Mouse (Mus musculus): ENCODE measurements around the gene Chit1. TPM values are rescaled to one million over a fixed set of nuclear protein-coding genes. Genes with fewer than 3 reads are reported as not detected.

Gene Chit1
- polyA plus RNA-seq, 1 experiment, result 0.02 TPM

- TF ChIP-seq MAX (IDR thresholded peaks at IDR 0.05), result no peak
- TF ChIP-seq MYOD1 (IDR thresholded peaks at IDR 0.05; ENCODE audit: control insufficient read depth, insufficient read length, low read depth), result no peak
- no peak for TF ChIP-seq MYOG (IDR thresholded peaks at IDR 0.05; ENCODE audit: control insufficient read depth, extremely low read depth, insufficient read length)
- no peak for TF ChIP-seq CEBPB (IDR thresholded peaks at IDR 0.05; ENCODE audit: low read depth)
- no peaks in the 10 kb centered on the region for H3K79me2 ChIP-seq (ENCODE audit: control insufficient read depth, insufficient read depth)
These were observed 4.4 kb downstream of the Chit1 start for GRCm38 (mm10) chr1:134115424-134115823.

DNA sequence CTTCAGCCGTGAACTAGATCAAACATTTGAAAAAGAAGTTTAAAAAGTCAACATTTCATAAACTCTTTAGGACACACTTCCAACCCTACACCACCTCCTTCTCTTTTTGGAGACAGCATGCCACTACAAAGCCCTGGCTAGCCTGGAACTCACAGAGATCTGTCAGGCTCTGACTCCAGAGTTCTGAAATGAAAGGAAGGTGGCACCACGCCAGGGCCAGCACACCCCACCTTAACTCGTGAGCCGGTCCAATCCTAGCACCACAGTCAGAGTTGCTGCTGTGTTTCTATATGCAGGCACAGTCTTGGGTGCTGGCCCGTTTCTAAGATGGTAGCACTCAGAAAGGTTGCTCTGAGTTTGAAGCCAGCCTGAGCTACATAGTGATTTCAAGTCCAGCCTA is 6.1 kb downstream of the Chit1 start:
- Histone ChIP-seq H3K79me2 (ENCODE audit: control insufficient read depth, insufficient read depth) (no peaks in the 10 kb centered on the region), H3K36me3 (ENCODE audit: control insufficient read depth, insufficient read depth) (no peaks in the 10 kb centered on the region), H3K79me3 (ENCODE audit: low read depth) (no peaks in the 10 kb centered on the region), H3K4me3 (ENCODE audit: insufficient read depth, poor library complexity, severe bottlenecking) (no peak overlapping the region), H3K27me3 (ENCODE audit: control insufficient read depth, insufficient read depth, insufficient read length) (peaks cover 13% of the 10 kb centered on the region), H3ac (ENCODE audit: control insufficient read depth, insufficient read length, low read depth) (no peak overlapping the region)
- TF ChIP-seq CEBPB (IDR thresholded peaks at IDR 0.05; ENCODE audit: low read depth) (no peak), USF1 (IDR thresholded peaks at IDR 0.05; ENCODE audit: low read depth) (no peak), MYOG (IDR thresholded peaks at IDR 0.05; ENCODE audit: control insufficient read depth, extremely low read depth, insufficient read length) (no peak), MAX (IDR thresholded peaks at IDR 0.05) (no peak), FOSL1 (IDR thresholded peaks at IDR 0.05; ENCODE audit: insufficient read depth, low read length, poor library complexity, severe bottlenecking) (no peak), CTCF (IDR thresholded peaks at IDR 0.05; ENCODE audit: control insufficient read depth, insufficient read depth, insufficient read length) (no peak), MYOD1 (IDR thresholded peaks at IDR 0.05; ENCODE audit: control insufficient read depth, insufficient read length, low read depth) (no peak)

More at GRCm38 (mm10) chr1:134115424-134115823, 4.4 kb downstream of the Chit1 start:
- Histone ChIP-seq H3K79me3 (ENCODE audit: low read depth) (no peaks in the 10 kb centered on the region), H3K27me3 (ENCODE audit: control insufficient read depth, insufficient read depth, insufficient read length) (peaks cover 8% of the 10 kb centered on the region), H3K4me3 (ENCODE audit: insufficient read depth, poor library complexity, severe bottlenecking) (no peak overlapping the region), H3K36me3 (ENCODE audit: control insufficient read depth, insufficient read depth) (no peaks in the 10 kb centered on the region), H3ac (ENCODE audit: control insufficient read depth, insufficient read length, low read depth) (no peak overlapping the region)

- no peaks in the 10 kb centered on the region for H3K79me3 ChIP-seq (ENCODE audit: low read depth)
- peak; percentile 87 for TF ChIP-seq CTCF (IDR thresholded peaks at IDR 0.05; ENCODE audit: control insufficient read depth, insufficient read depth, insufficient read length)
- TF ChIP-seq USF1 (IDR thresholded peaks at IDR 0.05; ENCODE audit: low read depth), result no peak
- TF ChIP-seq MYOG (IDR thresholded peaks at IDR 0.05; ENCODE audit: control insufficient read depth, extremely low read depth, insufficient read length), result no peak
- TF ChIP-seq MAX (IDR thresholded peaks at IDR 0.05), result no peak
- TF ChIP-seq MYOD1 (IDR thresholded peaks at IDR 0.05; ENCODE audit: control insufficient read depth, insufficient read length, low read depth), result no peak
- no peak for TF ChIP-seq CEBPB (IDR thresholded peaks at IDR 0.05; ENCODE audit: low read depth)
- TF ChIP-seq FOSL1 (IDR thresholded peaks at IDR 0.05; ENCODE audit: insufficient read depth, low read length, poor library complexity, severe bottlenecking), result no peak
- peaks cover 5% of the 10 kb centered on the region for H3K27me3 ChIP-seq (ENCODE audit: control insufficient read depth, insufficient read depth, insufficient read length)
- no peaks in the 10 kb centered on the region for H3K36me3 ChIP-seq (ENCODE audit: control insufficient read depth, insufficient read depth)
- no peak overlapping the region for H3ac ChIP-seq (ENCODE audit: control insufficient read depth, insufficient read length, low read depth)
- H3K4me3 ChIP-seq (ENCODE audit: insufficient read depth, poor library complexity, severe bottlenecking), result no peak overlapping the region
- H3K79me2 ChIP-seq (ENCODE audit: control insufficient read depth, insufficient read depth), result no peaks in the 10 kb centered on the region
These were observed 9.1 kb downstream of the Chit1 start for GRCm38 (mm10) chr1:134120179-134120578.

DNA sequence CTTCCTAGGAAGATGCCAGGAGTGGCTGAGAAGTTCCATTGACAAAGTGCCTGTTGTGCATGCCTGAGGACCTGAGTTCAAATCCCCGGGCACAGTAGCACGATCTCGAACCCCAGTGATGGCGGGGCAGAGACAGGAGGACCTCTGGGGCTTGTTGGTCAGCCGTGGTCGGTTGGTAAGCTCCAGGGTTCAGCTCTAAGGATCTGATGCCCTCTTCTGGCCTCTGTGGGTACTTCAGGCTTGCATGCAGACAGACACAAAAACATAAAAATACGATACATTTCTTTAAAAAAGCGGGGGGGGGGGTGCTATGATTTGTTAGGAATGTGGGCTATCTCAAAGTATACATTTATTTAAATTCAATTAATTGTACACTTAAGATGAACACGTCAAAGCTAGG is 11.2 kb downstream of the Chit1 start:
- H3K36me3 ChIP-seq (ENCODE audit: control insufficient read depth, insufficient read depth), result no peaks in the 10 kb centered on the region
- H3K4me3 ChIP-seq (ENCODE audit: insufficient read depth, poor library complexity, severe bottlenecking), result no peak overlapping the region
- no peaks in the 10 kb centered on the region for H3K79me2 ChIP-seq (ENCODE audit: control insufficient read depth, insufficient read depth)
- TF ChIP-seq MYOG (IDR thresholded peaks at IDR 0.05; ENCODE audit: control insufficient read depth, extremely low read depth, insufficient read length) (no peak), CEBPB (IDR thresholded peaks at IDR 0.05; ENCODE audit: low read depth) (no peak), MAX (IDR thresholded peaks at IDR 0.05) (no peak), MYOD1 (IDR thresholded peaks at IDR 0.05; ENCODE audit: control insufficient read depth, insufficient read length, low read depth) (no peak), CTCF (IDR thresholded peaks at IDR 0.05; ENCODE audit: control insufficient read depth, insufficient read depth, insufficient read length) (peak; percentile 27), USF1 (IDR thresholded peaks at IDR 0.05; ENCODE audit: low read depth) (no peak), FOSL1 (IDR thresholded peaks at IDR 0.05; ENCODE audit: insufficient read depth, low read length, poor library complexity, severe bottlenecking) (no peak)
- H3K79me3 ChIP-seq (ENCODE audit: low read depth), result no peaks in the 10 kb centered on the region
- H3K27me3 ChIP-seq (ENCODE audit: control insufficient read depth, insufficient read depth, insufficient read length), result peaks cover 5% of the 10 kb centered on the region
- H3ac ChIP-seq (ENCODE audit: control insufficient read depth, insufficient read length, low read depth), result no peak overlapping the region

DNA sequence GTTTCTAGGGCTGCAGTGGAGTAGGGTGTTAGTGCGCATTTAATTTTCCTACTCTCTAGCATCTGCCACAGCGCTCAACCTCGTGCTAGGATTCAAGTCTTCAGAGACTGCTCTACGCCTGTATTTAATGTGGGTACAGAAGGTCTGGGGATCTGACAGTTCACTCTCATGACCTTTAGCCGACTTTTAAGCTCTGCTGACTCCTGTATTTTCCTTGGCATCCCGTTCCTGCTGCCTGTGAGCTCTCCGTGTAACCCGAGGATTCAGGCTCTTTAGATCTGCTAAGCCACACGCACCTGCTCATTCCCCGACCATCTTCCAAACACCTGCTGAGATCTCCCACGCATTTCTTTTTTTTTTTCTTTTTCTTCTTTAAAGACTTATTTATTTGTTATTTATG is 22.3 kb downstream of the Chit1 start:
- TF ChIP-seq MYOG (IDR thresholded peaks at IDR 0.05; ENCODE audit: control insufficient read depth, extremely low read depth, insufficient read length), result no peak
- TF ChIP-seq FOSL1 (IDR thresholded peaks at IDR 0.05; ENCODE audit: insufficient read depth, low read length, poor library complexity, severe bottlenecking), result no peak
- no peak for TF ChIP-seq MYOD1 (IDR thresholded peaks at IDR 0.05; ENCODE audit: control insufficient read depth, insufficient read length, low read depth)
- no peak for TF ChIP-seq CTCF (IDR thresholded peaks at IDR 0.05; ENCODE audit: control insufficient read depth, insufficient read depth, insufficient read length)
- Histone ChIP-seq H3K79me2 (ENCODE audit: control insufficient read depth, insufficient read depth) (no peaks in the 10 kb centered on the region), H3K36me3 (ENCODE audit: control insufficient read depth, insufficient read depth) (no peaks in the 10 kb centered on the region), H3ac (ENCODE audit: control insufficient read depth, insufficient read length, low read depth) (no peak overlapping the region), H3K79me3 (ENCODE audit: low read depth) (no peaks in the 10 kb centered on the region), H3K27me3 (ENCODE audit: control insufficient read depth, insufficient read depth, insufficient read length) (peaks cover 37% of the 10 kb centered on the region), H3K4me3 (ENCODE audit: insufficient read depth, poor library complexity, severe bottlenecking) (no peak overlapping the region)

DNA sequence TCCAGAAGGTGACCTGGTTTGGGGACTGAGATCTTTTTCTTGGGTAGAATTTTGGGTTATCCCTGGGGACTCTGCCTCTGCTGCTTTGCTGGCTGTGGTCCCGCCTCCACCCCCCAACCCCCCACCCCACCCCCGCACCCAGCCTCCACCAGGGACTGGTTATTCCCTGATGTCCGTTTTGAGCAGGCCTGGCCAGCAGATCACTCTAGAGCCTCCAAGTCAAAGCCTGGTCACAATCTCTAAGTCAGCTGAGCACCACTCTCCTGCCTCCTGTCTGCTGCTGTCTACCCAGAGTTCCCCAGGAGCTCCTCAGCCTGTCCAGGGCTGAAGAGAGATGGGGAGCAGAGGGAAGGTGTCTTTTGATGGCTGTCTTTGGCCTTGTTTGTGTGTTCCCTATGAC is 25.3 kb downstream of the Chit1 start:
- TF ChIP-seq CTCF (IDR thresholded peaks at IDR 0.05; ENCODE audit: control insufficient read depth, insufficient read depth, insufficient read length), result no peak
- no peak for TF ChIP-seq MYOD1 (IDR thresholded peaks at IDR 0.05; ENCODE audit: control insufficient read depth, insufficient read length, low read depth)
- TF ChIP-seq MAX (IDR thresholded peaks at IDR 0.05), result no peak
- TF ChIP-seq USF1 (IDR thresholded peaks at IDR 0.05; ENCODE audit: low read depth), result no peak
- no peak for TF ChIP-seq MYOG (IDR thresholded peaks at IDR 0.05; ENCODE audit: control insufficient read depth, extremely low read depth, insufficient read length)
- no peak for TF ChIP-seq FOSL1 (IDR thresholded peaks at IDR 0.05; ENCODE audit: insufficient read depth, low read length, poor library complexity, severe bottlenecking)
- no peak for TF ChIP-seq CEBPB (IDR thresholded peaks at IDR 0.05; ENCODE audit: low read depth)
- Histone ChIP-seq H3ac (ENCODE audit: control insufficient read depth, insufficient read length, low read depth) (no peak overlapping the region), H3K79me2 (ENCODE audit: control insufficient read depth, insufficient read depth) (no peaks in the 10 kb centered on the region), H3K27me3 (ENCODE audit: control insufficient read depth, insufficient read depth, insufficient read length) (peaks cover 54% of the 10 kb centered on the region), H3K36me3 (ENCODE audit: control insufficient read depth, insufficient read depth) (no peaks in the 10 kb centered on the region), H3K79me3 (ENCODE audit: low read depth) (no peaks in the 10 kb centered on the region), H3K4me3 (ENCODE audit: insufficient read depth, poor library complexity, severe bottlenecking) (no peak overlapping the region)
